Mouse (Mus musculus) liver, embryonic 12.5 days (tissue): Measurements from ENCODE around the gene Retreg3. TPM values are rescaled to one million over a fixed set of nuclear protein-coding genes. Genes with fewer than 3 reads are reported as not detected.

Experiments
- ATAC-seq: fragments of 200-750 bp; cut with Nextera tagmentation; 2 replicates; pipeline ENCODE4 v1.8.0; 2017; ENCODE audit warnings: moderate number of reproducible peaks, mild to moderate bottlenecking, moderate library complexity
- H3K27ac ChIP-seq: fragments of 300-500 bp; sonication (generic); 2 replicates; pipeline ENCODE4 v1.5.1; 2016; ENCODE audit warnings: mild to moderate bottlenecking
- H3K27me3 ChIP-seq: fragments of 300-500 bp; sonication (generic); replicated peaks from 2 replicates; pipeline ENCODE4 v1.6.1; 2016; ENCODE audit warnings: mild to moderate bottlenecking, moderate library complexity
- H3K36me3 ChIP-seq: fragments of 300-500 bp; sonication (generic); 2 replicates; pipeline ENCODE4 v1.6.1; 2016; ENCODE audit warnings: mild to moderate bottlenecking, moderate library complexity
- H3K4me1 ChIP-seq: fragments of 300-500 bp; sonication (generic); 2 replicates; pipeline ENCODE4 v1.6.1; 2016
- H3K4me2 ChIP-seq: fragments of 300-500 bp; sonication (generic); 2 replicates; pipeline ENCODE4 v1.6.1; 2016; ENCODE audit warnings: mild to moderate bottlenecking, moderate library complexity
- H3K4me3 ChIP-seq: fragments of 300-500 bp; sonication (generic); 2 replicates; pipeline ENCODE4 v1.5.1; 2016; ENCODE audit warnings: mild to moderate bottlenecking, moderate library complexity
- H3K9ac ChIP-seq: fragments of 300-500 bp; sonication (generic); 2 replicates; pipeline ENCODE4 v1.6.1; 2016; ENCODE audit warnings: mild to moderate bottlenecking, moderate library complexity
- H3K9me3 ChIP-seq: fragments of 300-500 bp; sonication (generic); replicated peaks from 2 replicates; pipeline ENCODE4 v1.6.1; 2016; ENCODE audit warnings: mild to moderate bottlenecking, moderate library complexity
- WGBS: fragments of 180-500 bp; shearing (Covaris S2); methylation state at CpG from one replicate; pipeline ENCODE4 v1.1.7; 2016; ENCODE audit not compliant: insufficient replicate concordance; 5-methylcytosine and 5-hydroxymethylcytosine counted together
- polyA plus RNA-seq: library from polyadenylated mRNA; unstranded; fragments of >200 nt; fragmentation: Nextera tagmentation; extraction: Ambion mirVana; gene quantifications from 2 replicates; pipeline ENCODE4 v1.2.1, GENCODE M21; 2016

The Retreg3 gene
- polyA plus RNA-seq, 1 experiment from 2014 or later, result 12.7 TPM

DNA sequence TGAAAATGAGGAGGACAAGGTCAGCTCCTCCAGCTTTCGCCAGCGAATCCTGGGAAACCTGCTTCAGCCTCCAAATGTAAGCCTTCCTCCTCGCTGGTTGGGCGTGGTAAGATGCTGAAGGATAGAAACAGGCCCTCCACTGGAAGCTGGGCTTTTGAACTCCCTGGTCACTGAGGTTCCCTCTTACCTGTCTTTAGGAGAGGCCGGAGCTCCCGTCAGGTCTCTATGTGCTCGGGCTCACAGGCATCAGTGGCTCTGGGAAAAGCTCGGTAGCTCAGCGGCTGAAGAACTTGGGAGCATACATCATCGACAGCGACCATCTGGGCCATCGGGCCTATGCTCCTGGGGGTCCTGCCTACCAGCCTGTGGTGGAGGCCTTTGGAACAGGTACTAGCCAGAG lies 34.9 kb downstream of the Retreg3 start:
- no peak overlapping the region for H3K4me3 ChIP-seq
- peaks cover 20% of the 10 kb centered on the region for H3K27me3 ChIP-seq
- no peaks in the 10 kb centered on the region for H3K9me3 ChIP-seq
- H3K27ac ChIP-seq, result no peak overlapping the region
- H3K4me1 ChIP-seq, result peaks cover 69% of the 10 kb centered on the region
- no peak for ATAC-seq
- WGBS, result 90% methylated on average over 12 of the region's 12 CpGs
- H3K4me2 ChIP-seq, result no peak overlapping the region
- peaks cover 32% of the 10 kb centered on the region for H3K36me3 ChIP-seq
- H3K9ac ChIP-seq, result no peak overlapping the region

GRCm38 (mm10) chr11:101084246-101084645 lies 35.4 kb downstream of the Retreg3 start:
- H3K27me3 ChIP-seq, result peaks cover 25% of the 10 kb centered on the region
- H3K9ac ChIP-seq, result no peak overlapping the region
- no peak overlapping the region for H3K4me2 ChIP-seq
- no peak overlapping the region for H3K27ac ChIP-seq
- no peak for ATAC-seq
- H3K4me1 ChIP-seq, result peaks cover 74% of the 10 kb centered on the region
- peaks cover 26% of the 10 kb centered on the region for H3K36me3 ChIP-seq
- H3K9me3 ChIP-seq, result no peaks in the 10 kb centered on the region
- 82% methylated on average over 14 of the region's 14 CpGs for WGBS
- H3K4me3 ChIP-seq, result no peak overlapping the region

- peak overlapping the region; percentile 86 for H3K9ac ChIP-seq
- H3K27ac ChIP-seq, result peak overlapping the region; percentile 93
- peak overlapping the region; percentile 95 for H3K4me2 ChIP-seq
- peaks cover 16% of the 10 kb centered on the region for H3K36me3 ChIP-seq
- WGBS, result 32% methylated on average over 19 of the region's 19 CpGs
- H3K4me3 ChIP-seq, result peak overlapping the region; percentile 78
- no peak for ATAC-seq
- no peaks in the 10 kb centered on the region for H3K9me3 ChIP-seq
- H3K27me3 ChIP-seq, result peaks cover 36% of the 10 kb centered on the region
- peaks cover 69% of the 10 kb centered on the region for H3K4me1 ChIP-seq
These were observed 36.5 kb downstream of the Retreg3 start for GRCm38 (mm10) chr11:101083083-101083697.

GRCm38 (mm10) chr11:101082208-101083082 lies 37.2 kb downstream of the Retreg3 start, which contains the start of gene Coasy:
TSS of gene Coasy (plus strand) at chr11:101082565.
- Histone ChIP-seq H3K4me1 (peaks cover 61% of the 10 kb centered on the region), H3K4me3 (peak within 1 kb of the TSS; percentile 78), H3K27ac (peak within 1 kb of the TSS; percentile 93), H3K36me3 (peaks cover 14% of the 10 kb centered on the region), H3K9me3 (no peaks in the 10 kb centered on the region), H3K9ac (peak within 1 kb of the TSS; percentile 86), H3K4me2 (peak within 1 kb of the TSS; percentile 95), H3K27me3 (peaks cover 43% of the 10 kb centered on the region)
- under 1% methylated on average over 51 of the region's 51 CpGs for WGBS
- peak; percentile 87 for ATAC-seq

DNA sequence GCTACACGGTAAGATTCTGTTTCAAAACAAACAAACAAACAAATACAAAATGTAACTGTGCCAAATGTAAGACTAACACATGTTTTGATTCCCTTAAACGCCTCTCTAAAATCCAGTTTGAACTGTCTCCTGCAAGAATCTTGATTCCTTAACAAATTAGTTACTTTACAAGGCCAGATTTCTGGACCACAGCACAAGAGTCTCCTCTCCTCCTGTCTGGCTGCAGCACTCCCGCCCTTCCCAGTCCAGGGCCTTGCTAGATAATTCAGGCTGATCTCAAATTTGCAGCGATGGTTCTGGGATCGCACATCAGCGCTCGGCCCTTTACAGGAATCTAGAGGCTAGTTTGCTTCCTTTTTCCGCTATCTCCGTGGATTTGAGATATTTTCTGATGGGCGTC lies 38.0 kb downstream of the Retreg3 start:
- WGBS, result 8% methylated on average over 10 of the region's 10 CpGs
- H3K4me2 ChIP-seq, result peak overlapping the region; percentile 95
- peaks cover 51% of the 10 kb centered on the region for H3K27me3 ChIP-seq
- peaks cover 14% of the 10 kb centered on the region for H3K36me3 ChIP-seq
- peak overlapping the region; percentile 86 for H3K9ac ChIP-seq
- no peak for ATAC-seq
- H3K9me3 ChIP-seq, result no peaks in the 10 kb centered on the region
- peaks cover 57% of the 10 kb centered on the region for H3K4me1 ChIP-seq
- peak overlapping the region; percentile 78 for H3K4me3 ChIP-seq
- peak overlapping the region; percentile 93 for H3K27ac ChIP-seq

GRCm38 (mm10) chr11:101080421-101080820 lies 39.3 kb downstream of the Retreg3 start:
- WGBS, result 69% methylated on average over 5 of the region's 5 CpGs
- Histone ChIP-seq H3K4me3 (no peak overlapping the region), H3K9me3 (no peaks in the 10 kb centered on the region), H3K4me1 (peaks cover 44% of the 10 kb centered on the region), H3K9ac (no peak overlapping the region), H3K36me3 (peaks cover 9% of the 10 kb centered on the region), H3K4me2 (no peak overlapping the region), H3K27ac (no peak overlapping the region), H3K27me3 (peaks cover 55% of the 10 kb centered on the region)
- ATAC-seq, result no peak

DNA sequence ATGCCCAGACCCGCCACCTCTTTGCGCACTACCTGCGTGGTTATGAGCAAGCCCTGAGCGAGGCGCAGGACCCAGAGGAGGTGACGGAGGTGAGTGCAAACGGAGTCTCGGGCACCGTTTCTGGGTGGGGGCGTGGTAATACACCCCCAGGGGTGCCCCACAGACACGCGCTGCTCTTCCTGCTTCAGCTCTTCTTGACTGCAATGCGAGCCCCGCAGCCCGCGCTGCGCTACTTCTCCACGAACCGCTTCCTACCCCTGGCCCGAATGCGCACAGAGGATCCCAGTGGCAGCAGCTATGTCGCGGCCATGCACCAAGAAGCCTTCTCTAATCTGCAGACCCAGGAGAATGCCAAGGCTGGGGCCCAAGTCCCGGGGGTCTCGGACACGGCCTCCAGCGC lies 39.9 kb downstream of the Retreg3 start:
- WGBS, result 8% methylated on average over 27 of the region's 27 CpGs
- peaks cover 55% of the 10 kb centered on the region for H3K27me3 ChIP-seq
- peak overlapping the region; percentile 46 for H3K4me2 ChIP-seq
- H3K9me3 ChIP-seq, result no peaks in the 10 kb centered on the region
- H3K4me1 ChIP-seq, result peaks cover 38% of the 10 kb centered on the region
- H3K27ac ChIP-seq, result no peak overlapping the region
- ATAC-seq, result no peak
- peaks cover 2% of the 10 kb centered on the region for H3K36me3 ChIP-seq
- peak overlapping the region; percentile 13; the same call in 1 of the 2 replicates for H3K4me3 ChIP-seq
- no peak overlapping the region for H3K9ac ChIP-seq

GRCm38 (mm10) chr11:101078121-101078520 lies 41.6 kb downstream of the Retreg3 start, which contains the start of gene Hsd17b1:
TSS of gene Hsd17b1 (plus strand) at chr11:101078411.
- H3K27me3 ChIP-seq, result peaks cover 69% of the 10 kb centered on the region

DNA sequence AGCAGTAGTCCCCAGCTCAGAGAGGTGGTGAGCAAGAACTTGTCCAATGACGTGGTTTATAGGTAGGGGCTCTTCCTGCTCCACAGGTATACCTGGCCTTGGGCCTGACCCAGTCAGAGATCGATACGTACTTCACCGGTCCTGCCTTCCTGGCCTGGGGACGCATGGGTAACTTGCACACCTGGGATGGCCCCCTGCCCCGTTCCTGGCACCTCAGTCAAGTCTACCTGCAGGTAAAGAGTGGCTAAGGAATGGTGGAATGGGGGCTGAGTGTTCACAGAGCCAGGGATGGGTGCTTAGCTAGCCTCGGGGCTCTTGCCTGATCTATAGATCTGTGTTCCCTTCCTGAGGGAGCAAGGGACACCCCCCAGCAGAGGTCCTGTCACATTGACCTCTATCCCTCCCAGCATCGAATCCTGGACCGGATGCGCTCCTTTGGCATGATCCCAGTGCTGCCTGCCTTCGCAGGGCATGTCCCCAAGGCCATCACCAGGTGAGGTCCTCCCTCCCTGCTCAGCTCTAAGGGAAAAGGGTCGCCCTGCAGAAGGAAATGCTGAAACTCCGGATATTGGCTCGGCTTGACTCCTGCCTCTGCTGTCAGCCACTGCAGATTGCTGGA lies 47.8 kb downstream of the Retreg3 start:
- H3K27me3 ChIP-seq, result peaks cover 59% of the 10 kb centered on the region
- WGBS, result 56% methylated on average over 14 of the region's 14 CpGs
- H3K4me3 ChIP-seq, result no peak overlapping the region
- H3K27ac ChIP-seq, result no peak overlapping the region
- H3K4me2 ChIP-seq, result no peak overlapping the region
- H3K4me1 ChIP-seq, result peaks cover 20% of the 10 kb centered on the region
- H3K36me3 ChIP-seq, result no peaks in the 10 kb centered on the region
- ATAC-seq, result no peak
- H3K9me3 ChIP-seq, result no peaks in the 10 kb centered on the region
- no peak overlapping the region for H3K9ac ChIP-seq

More at GRCm38 (mm10) chr11:101078121-101078520, 41.6 kb downstream of the Retreg3 start, which contains the start of gene Hsd17b1:
- H3K9ac ChIP-seq, result no peak within 1 kb of the TSS
- 0 out of 2 replicates have a peak within 1 kb of the TSS, but pooled peaks have one; percentile 46 for H3K4me2 ChIP-seq
- H3K4me3 ChIP-seq, result no peak within 1 kb of the TSS
- WGBS, result 65% methylated on average over 9 of the region's 9 CpGs
- ATAC-seq, result no peak
- H3K36me3 ChIP-seq, result no peaks in the 10 kb centered on the region
- no peak within 1 kb of the TSS for H3K27ac ChIP-seq
- H3K9me3 ChIP-seq, result no peaks in the 10 kb centered on the region
- peaks cover 22% of the 10 kb centered on the region for H3K4me1 ChIP-seq

GRCm38 (mm10) chr11:101070987-101071386 lies 48.7 kb downstream of the Retreg3 start:
- H3K36me3 ChIP-seq, result no peaks in the 10 kb centered on the region
- 62% methylated on average over 6 of the region's 6 CpGs for WGBS
- no peak overlapping the region for H3K27ac ChIP-seq
- no peak for ATAC-seq
- H3K4me1 ChIP-seq, result peaks cover 29% of the 10 kb centered on the region
- peak overlapping the region; percentile 74 for H3K4me3 ChIP-seq
- no peaks in the 10 kb centered on the region for H3K9me3 ChIP-seq
- peaks cover 53% of the 10 kb centered on the region for H3K27me3 ChIP-seq
- no peak overlapping the region for H3K9ac ChIP-seq
- peak overlapping the region; percentile 98 for H3K4me2 ChIP-seq

- no peaks in the 10 kb centered on the region for H3K9me3 ChIP-seq
- H3K4me3 ChIP-seq, result peak overlapping the region; percentile 74
- peak; percentile 65 for ATAC-seq
- WGBS, result under 1% methylated on average over 36 of the region's 36 CpGs
- H3K4me2 ChIP-seq, result peak overlapping the region; percentile 98
- 0 out of 2 replicates have a peak overlapping the region, but pooled peaks have one; percentile 36 for H3K27ac ChIP-seq
- peaks cover 38% of the 10 kb centered on the region for H3K4me1 ChIP-seq
- H3K27me3 ChIP-seq, result peaks cover 53% of the 10 kb centered on the region
- peak overlapping the region; percentile 79 for H3K9ac ChIP-seq
- no peaks in the 10 kb centered on the region for H3K36me3 ChIP-seq
These were observed 49.5 kb downstream of the Retreg3 start for GRCm38 (mm10) chr11:101070189-101070527.
